Mouse (Mus musculus): ENCODE measurements around the gene Foxf1. TPM values are rescaled to one million over a fixed set of nuclear protein-coding genes. Genes with fewer than 3 reads are reported as not detected.

The Foxf1 gene
- polyA plus RNA-seq, 1 experiment from 2014 or later: 1.1 TPM

DNA sequence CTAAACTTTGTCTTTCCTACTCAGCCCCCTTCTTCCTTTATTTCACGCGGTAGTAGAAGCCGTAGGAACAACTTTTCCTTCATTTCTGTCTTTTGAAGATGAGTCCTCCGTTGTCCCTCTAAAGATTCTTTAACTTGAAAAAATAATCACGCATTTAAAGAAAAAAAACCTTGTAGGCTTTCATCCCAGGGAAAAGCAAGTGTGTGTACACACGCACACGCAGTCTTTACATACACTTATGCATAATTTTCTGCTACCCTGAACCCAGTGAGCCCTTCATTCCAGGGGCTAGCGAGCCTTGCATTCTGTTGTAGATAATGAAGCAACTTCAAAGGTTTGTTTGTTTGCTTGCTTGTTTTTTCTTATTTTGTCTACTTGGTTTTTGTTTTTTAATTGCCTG is 4.1 kb downstream of the Foxf1 start:
- WGBS: 3% methylated on average over 8 of the region's 8 CpGs
- peaks cover 77% of the 10 kb centered on the region for H3K27me3 ChIP-seq (ENCODE audit: control insufficient read depth, insufficient read depth, low read depth, low read length)
- no peak overlapping the region for H3K27ac ChIP-seq (ENCODE audit: low read length)
- no peak for ATAC-seq
- H3K4me3 ChIP-seq (ENCODE audit: low read depth, low read length): no peak overlapping the region
- H3K4me1 ChIP-seq (ENCODE audit: control insufficient read depth, insufficient read depth, low read length): peaks cover 12% of the 10 kb centered on the region
- H3K9me3 ChIP-seq (replicated peaks; ENCODE audit: control insufficient read depth, low read length, poor library complexity, severe bottlenecking): no peaks in the 10 kb centered on the region
- no peaks in the 10 kb centered on the region for H3K36me3 ChIP-seq (ENCODE audit: control insufficient read depth, insufficient read depth, low read length)
- H3K4me2 ChIP-seq (ENCODE audit: low read length): no peak overlapping the region
- no peak overlapping the region for H3K9ac ChIP-seq (ENCODE audit: low read depth, low read length)

DNA sequence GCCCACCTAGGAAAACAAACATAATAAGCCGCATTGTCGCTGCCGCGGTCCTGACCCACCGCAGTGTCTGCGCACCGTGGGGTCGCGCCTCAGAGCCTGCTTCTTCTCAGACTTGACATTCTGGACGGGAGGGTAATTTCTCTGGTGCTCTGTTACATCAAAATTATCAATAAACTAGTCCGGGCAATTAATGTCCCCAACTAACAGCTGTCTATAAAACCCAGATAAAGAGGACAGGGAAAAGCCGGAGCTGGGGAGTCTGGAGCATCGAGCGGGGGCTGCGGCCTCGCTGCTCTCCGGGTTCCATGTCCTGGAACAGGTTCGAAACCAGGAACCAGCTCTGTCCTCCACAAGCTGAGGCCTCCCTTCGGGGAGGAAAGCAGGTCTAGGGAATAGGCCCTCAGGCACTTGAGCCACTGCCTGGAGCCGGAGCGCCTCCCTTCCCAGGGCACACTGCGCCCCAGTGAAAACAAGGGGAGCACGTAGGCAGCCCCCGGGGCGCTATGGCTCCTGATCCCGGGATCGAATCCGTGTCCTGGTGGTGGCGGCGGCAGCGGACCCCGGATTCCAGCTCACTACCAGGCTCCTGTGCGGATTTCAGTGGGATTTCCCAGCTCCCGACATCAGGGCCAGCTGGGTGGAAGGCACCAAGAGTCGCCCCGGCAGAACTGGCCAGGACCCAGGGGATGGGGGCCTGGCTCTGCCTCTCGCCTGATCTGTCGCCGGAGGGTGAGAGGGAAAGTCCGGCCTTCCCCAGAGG is 4.9 kb downstream of the Foxf1 start:
- Histone ChIP-seq H3K9me3 (replicated peaks; ENCODE audit: control insufficient read depth, low read length, poor library complexity, severe bottlenecking) (no peaks in the 10 kb centered on the region), H3K4me3 (ENCODE audit: low read depth, low read length) (no peak overlapping the region)
- WGBS: 1% methylated on average over 40 of the region's 40 CpGs

DNA sequence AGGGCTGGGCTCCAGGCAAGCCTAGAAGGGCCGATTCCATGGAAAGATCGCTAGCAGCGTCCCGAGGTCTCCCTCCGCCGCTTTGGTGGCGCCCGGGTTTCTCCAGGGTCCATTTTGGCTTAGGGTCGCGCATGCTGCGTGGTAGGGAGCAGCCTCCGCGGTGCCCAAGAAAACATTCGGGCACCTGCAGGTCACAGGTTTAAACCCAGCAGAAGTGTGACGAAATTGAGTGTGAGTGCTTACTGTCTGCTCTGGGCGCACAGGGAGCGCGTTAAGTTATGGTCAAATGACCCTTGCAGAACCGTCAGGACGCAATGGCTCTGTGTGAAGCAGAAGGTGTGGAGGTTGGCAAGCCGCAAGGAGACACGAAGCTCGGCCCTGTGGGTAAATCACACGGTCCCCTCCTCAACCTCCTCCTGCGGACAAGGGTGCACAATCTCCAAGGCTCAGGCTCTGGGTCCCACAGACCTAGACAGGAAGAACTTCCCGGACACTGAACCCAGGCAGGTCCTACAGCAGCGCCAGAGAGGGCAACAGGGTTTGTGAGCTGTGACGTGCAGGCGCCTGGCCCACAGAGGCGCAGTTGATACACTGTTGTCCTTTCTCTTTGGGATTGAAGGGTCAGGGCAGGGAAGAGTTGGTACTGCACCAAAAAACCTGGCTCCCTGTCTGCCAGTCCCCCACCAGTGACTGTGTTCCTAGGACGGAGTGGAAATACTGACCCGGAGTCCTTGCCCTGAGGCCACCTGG is 5.6 kb downstream of the Foxf1 start:
- no peaks in the 10 kb centered on the region for H3K9me3 ChIP-seq (replicated peaks; ENCODE audit: control insufficient read depth, low read length, poor library complexity, severe bottlenecking)
- H3K4me1 ChIP-seq (ENCODE audit: control insufficient read depth, insufficient read depth, low read length): no peaks in the 10 kb centered on the region
- H3K9ac ChIP-seq (ENCODE audit: low read depth, low read length): no peak overlapping the region
- WGBS: 3% methylated on average over 32 of the region's 32 CpGs
- ATAC-seq: no peak
- no peaks in the 10 kb centered on the region for H3K36me3 ChIP-seq (ENCODE audit: control insufficient read depth, insufficient read depth, low read length)
- no peak overlapping the region for H3K4me3 ChIP-seq (ENCODE audit: low read depth, low read length)
- H3K27ac ChIP-seq (ENCODE audit: low read length): no peak overlapping the region
- peaks cover 69% of the 10 kb centered on the region for H3K27me3 ChIP-seq (ENCODE audit: control insufficient read depth, insufficient read depth, low read depth, low read length)
- no peak overlapping the region for H3K4me2 ChIP-seq (ENCODE audit: low read length)

More for the DNA sequence above, 4.9 kb downstream of the Foxf1 start:
- Histone ChIP-seq H3K27ac (ENCODE audit: low read length) (no peak overlapping the region), H3K4me2 (ENCODE audit: low read length) (no peak overlapping the region), H3K4me1 (ENCODE audit: control insufficient read depth, insufficient read depth, low read length) (peaks cover 4% of the 10 kb centered on the region), H3K27me3 (ENCODE audit: control insufficient read depth, insufficient read depth, low read depth, low read length) (peaks cover 75% of the 10 kb centered on the region), H3K9ac (ENCODE audit: low read depth, low read length) (no peak overlapping the region), H3K36me3 (ENCODE audit: control insufficient read depth, insufficient read depth, low read length) (no peaks in the 10 kb centered on the region)
- no peak for ATAC-seq

DNA sequence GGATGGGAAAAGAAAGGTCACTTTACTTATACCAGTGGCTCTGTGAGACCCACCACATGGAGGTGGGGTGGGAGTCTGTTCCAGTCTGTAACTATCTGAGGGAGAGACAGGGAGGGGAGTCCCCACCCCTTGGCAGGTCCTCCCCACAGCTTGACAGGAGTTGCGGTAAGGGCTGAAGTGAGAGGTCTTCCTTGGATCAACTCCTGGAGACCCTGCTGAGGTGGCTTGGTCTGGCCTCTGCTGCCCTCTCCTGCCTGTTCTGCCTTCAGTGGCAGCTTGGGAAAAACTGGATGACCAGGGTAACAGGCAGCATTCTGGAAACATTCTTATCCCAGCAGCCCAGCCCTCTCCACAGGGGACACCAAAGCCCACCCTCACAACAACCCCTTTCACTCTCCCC is 6.5 kb downstream of the Foxf1 start:
- no peak for ATAC-seq
- no peak overlapping the region for H3K4me2 ChIP-seq (ENCODE audit: low read length)
- H3K4me1 ChIP-seq (ENCODE audit: control insufficient read depth, insufficient read depth, low read length): no peaks in the 10 kb centered on the region
- no peak overlapping the region for H3K27ac ChIP-seq (ENCODE audit: low read length)
- H3K4me3 ChIP-seq (ENCODE audit: low read depth, low read length): no peak overlapping the region
- 0% methylated on average over 1 of the region's 1 CpGs for WGBS
- H3K9me3 ChIP-seq (replicated peaks; ENCODE audit: control insufficient read depth, low read length, poor library complexity, severe bottlenecking): no peaks in the 10 kb centered on the region
- H3K9ac ChIP-seq (ENCODE audit: low read depth, low read length): no peak overlapping the region
- H3K36me3 ChIP-seq (ENCODE audit: control insufficient read depth, insufficient read depth, low read length): no peaks in the 10 kb centered on the region
- H3K27me3 ChIP-seq (ENCODE audit: control insufficient read depth, insufficient read depth, low read depth, low read length): peaks cover 60% of the 10 kb centered on the region

DNA sequence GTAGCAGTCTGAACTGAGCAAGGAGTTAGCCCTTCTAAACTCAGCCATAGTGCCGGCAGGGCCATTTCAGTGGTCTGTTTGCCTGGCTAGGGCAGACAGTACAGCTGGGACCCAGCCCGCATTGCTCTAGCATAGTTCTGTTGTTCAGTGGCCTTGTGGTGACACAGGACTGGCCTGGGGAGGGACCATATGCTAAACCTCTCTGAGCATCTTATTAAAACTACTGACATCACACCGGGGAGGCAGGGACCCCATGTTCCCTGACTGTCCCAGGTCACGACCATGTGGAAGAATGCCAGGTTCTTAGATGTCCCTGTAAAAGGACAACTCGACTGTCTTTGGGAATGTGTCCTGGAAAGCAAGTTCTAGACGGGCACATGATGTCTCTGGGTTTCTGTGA is 8.0 kb downstream of the Foxf1 start:
- Histone ChIP-seq H3K4me3 (ENCODE audit: low read depth, low read length) (no peak overlapping the region), H3K9me3 (replicated peaks; ENCODE audit: control insufficient read depth, low read length, poor library complexity, severe bottlenecking) (no peaks in the 10 kb centered on the region), H3K27ac (ENCODE audit: low read length) (no peak overlapping the region), H3K4me2 (ENCODE audit: low read length) (no peak overlapping the region), H3K4me1 (ENCODE audit: control insufficient read depth, insufficient read depth, low read length) (no peaks in the 10 kb centered on the region), H3K36me3 (ENCODE audit: control insufficient read depth, insufficient read depth, low read length) (0 out of 2 replicates have a peak, but pooled peaks cover 1% of the 10 kb centered on the region), H3K9ac (ENCODE audit: low read depth, low read length) (no peak overlapping the region), H3K27me3 (ENCODE audit: control insufficient read depth, insufficient read depth, low read depth, low read length) (peaks cover 47% of the 10 kb centered on the region)
- 38% methylated on average over 6 of the region's 6 CpGs for WGBS
- ATAC-seq: peak; percentile 40; the same call in 1 of the 2 replicates

DNA sequence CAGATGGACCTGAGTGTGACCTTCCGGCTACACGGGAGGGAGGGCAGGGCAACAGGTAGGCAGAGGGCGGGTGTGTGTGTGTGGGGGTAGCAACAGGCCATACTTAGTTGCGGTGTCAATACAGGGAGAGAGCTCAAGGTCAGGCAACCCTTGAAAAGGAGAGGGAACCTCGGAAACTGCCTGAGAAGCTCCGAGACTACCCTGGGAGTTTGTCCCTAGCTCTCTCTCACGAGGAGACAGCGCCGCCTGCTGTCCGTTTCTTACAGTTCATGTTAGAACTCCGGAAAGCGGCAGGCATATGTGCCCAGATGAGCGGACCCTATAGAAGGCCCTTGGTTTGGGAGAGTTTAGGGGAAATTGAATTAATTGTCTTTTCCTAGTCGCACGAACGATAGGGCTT is 8.4 kb downstream of the Foxf1 start:
- H3K4me2 ChIP-seq (ENCODE audit: low read length): no peak overlapping the region
- WGBS: 3% methylated on average over 16 of the region's 16 CpGs
- no peak overlapping the region for H3K4me3 ChIP-seq (ENCODE audit: low read depth, low read length)
- no peak overlapping the region for H3K27ac ChIP-seq (ENCODE audit: low read length)
- ATAC-seq: peak; percentile 58
- no peaks in the 10 kb centered on the region for H3K9me3 ChIP-seq (replicated peaks; ENCODE audit: control insufficient read depth, low read length, poor library complexity, severe bottlenecking)
- peaks cover 47% of the 10 kb centered on the region for H3K27me3 ChIP-seq (ENCODE audit: control insufficient read depth, insufficient read depth, low read depth, low read length)
- H3K9ac ChIP-seq (ENCODE audit: low read depth, low read length): no peak overlapping the region
- peaks cover 6% of the 10 kb centered on the region; the same call in 1 of the 2 replicates for H3K36me3 ChIP-seq (ENCODE audit: control insufficient read depth, insufficient read depth, low read length)
- H3K4me1 ChIP-seq (ENCODE audit: control insufficient read depth, insufficient read depth, low read length): no peaks in the 10 kb centered on the region

DNA sequence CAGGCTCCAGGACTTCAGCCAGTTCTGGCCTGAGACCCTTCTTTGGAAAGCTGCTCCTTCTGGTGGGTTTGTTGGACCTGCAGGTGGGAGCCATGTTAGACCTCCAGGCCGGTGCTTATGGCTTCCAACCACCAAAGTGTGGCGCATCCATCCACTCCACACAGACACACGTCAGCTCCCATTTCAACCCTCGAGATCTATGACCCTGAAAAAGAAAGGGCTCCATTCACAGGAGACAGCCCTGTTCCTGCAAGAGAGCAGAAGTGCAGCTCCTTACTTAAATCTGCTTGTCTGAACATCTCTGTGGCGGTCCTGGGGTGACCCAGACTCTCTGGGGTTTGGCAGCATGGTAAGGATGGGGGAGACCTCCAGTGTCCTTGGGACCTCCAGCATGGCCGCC is 9.3 kb downstream of the Foxf1 start:
- Histone ChIP-seq H3K4me3 (ENCODE audit: low read depth, low read length) (no peak overlapping the region), H3K27ac (ENCODE audit: low read length) (no peak overlapping the region), H3K4me1 (ENCODE audit: control insufficient read depth, insufficient read depth, low read length) (no peaks in the 10 kb centered on the region), H3K36me3 (ENCODE audit: control insufficient read depth, insufficient read depth, low read length) (peaks cover 14% of the 10 kb centered on the region), H3K9ac (ENCODE audit: low read depth, low read length) (no peak overlapping the region), H3K4me2 (ENCODE audit: low read length) (no peak overlapping the region), H3K9me3 (replicated peaks; ENCODE audit: control insufficient read depth, low read length, poor library complexity, severe bottlenecking) (no peaks in the 10 kb centered on the region), H3K27me3 (ENCODE audit: control insufficient read depth, insufficient read depth, low read depth, low read length) (peaks cover 47% of the 10 kb centered on the region)
- no peak for ATAC-seq
- WGBS: 60% methylated on average over 6 of the region's 6 CpGs

DNA sequence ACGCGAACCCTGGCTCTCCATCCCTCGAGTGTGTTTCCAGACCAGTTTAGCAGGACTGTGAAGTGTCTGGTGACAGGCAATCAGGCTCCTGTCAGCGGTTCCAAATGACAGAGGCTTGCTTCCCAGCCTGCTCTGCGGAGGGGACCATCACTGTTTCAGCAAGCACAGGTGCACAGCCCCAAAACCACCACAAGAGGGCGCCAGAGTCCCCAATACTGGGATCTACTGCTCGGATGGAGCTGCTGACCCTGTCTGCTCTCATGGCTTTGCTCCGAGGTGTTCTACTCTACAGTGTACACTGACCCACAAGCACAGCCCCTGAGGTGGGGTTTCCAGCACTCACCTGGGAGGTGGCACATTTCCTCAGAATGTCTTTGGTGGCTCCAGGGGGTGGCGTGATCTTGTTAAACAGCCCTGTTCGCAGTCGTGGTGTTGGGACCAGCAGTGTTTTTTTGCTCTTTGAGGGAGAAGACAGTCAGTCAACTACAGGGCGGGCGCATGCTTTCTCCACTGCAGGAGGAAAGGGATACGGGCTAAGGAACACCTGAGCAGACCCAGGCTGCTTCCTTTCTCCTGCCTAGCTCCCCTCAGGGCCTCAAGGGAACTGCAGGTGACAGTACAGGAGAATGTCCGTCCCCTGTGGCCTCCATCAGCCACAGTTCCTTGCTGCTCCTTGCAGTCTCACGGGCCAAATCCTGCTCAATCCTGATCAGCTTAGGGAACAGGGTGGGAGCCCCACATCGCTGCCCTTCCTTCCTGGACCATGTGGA is 20.0 kb downstream of the Foxf1 start:
- ATAC-seq: no peak
- H3K27me3 ChIP-seq (ENCODE audit: control insufficient read depth, insufficient read depth, low read depth, low read length): no peaks in the 10 kb centered on the region
- H3K4me3 ChIP-seq (ENCODE audit: low read depth, low read length): no peak overlapping the region
- peaks cover 12% of the 10 kb centered on the region for H3K4me1 ChIP-seq (ENCODE audit: control insufficient read depth, insufficient read depth, low read length)
- 54% methylated on average over 17 of the region's 17 CpGs for WGBS
- no peak overlapping the region for H3K27ac ChIP-seq (ENCODE audit: low read length)
- no peaks in the 10 kb centered on the region for H3K9me3 ChIP-seq (replicated peaks; ENCODE audit: control insufficient read depth, low read length, poor library complexity, severe bottlenecking)
- H3K4me2 ChIP-seq (ENCODE audit: low read length): no peak overlapping the region
- H3K9ac ChIP-seq (ENCODE audit: low read depth, low read length): no peak overlapping the region
- H3K36me3 ChIP-seq (ENCODE audit: control insufficient read depth, insufficient read depth, low read length): peaks cover 16% of the 10 kb centered on the region
